Mouse (Mus musculus) adrenal gland, adult 18-20 months (tissue): ENCODE data around the gene Gm12169. TPM values are rescaled to one million over a fixed set of nuclear protein-coding genes. Genes with fewer than 3 reads are reported as not detected.
A peak's percentile ranks its signal among the peaks of the same experiment; 100 is the strongest.
"Not testable (repeated sequence)": the region's sequence is repeated elsewhere in the genome, so short reads cannot be mapped to it uniquely, and the experiment has no call there.

ENCODE experiments used
- DNase-seq, 2 experiments: peaks; one replicate each; pipeline ENCODE4 v3.0.0; 2021 to 2022; ENCODE audit warnings: low spot score in 2 of 2
- long read RNA-seq, 2 experiments: library from polyadenylated mRNA; stranded (forward); transcript quantifications; one replicate each; pipeline ENCODE4 v2.0.0; 2021
- total RNA-seq, 2 experiments: library from RNA; stranded (reverse); gene quantifications; 1 replicate in 1 of 2; 2 replicates in 1 of 2; pipeline ENCODE4 v1.2.3; 2021

The Gm12169 gene
- total RNA-seq: not detected
- long read RNA-seq, experiment 1: 0 reads
- long read RNA-seq, experiment 2: 0 reads

DNA sequence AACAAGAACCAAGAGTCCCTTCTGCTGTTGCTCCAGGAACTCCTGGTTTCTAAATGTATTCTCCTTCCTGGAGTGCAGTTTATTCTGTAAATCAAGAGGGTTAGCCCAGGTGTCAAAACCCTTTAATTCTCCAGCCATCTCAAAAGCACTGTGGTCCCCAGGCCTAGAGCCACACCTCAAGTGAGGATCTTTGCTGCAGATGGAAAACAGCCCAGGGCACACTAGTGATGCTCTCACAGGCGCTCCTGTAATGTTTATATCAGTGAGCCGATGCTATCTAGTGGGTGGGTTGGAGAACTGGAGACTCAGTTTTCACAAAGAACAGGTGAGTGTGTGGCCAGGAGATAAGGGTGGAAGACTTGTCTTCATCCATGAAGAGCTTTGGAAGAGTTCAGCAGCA is at the start of gene Gm12169:
Gm12169 (plus strand) TSS at position 301 of the 400 bp plus-strand sequence.
- DNase-seq: no peak

GRCm38 (mm10) chr11:46474220-46474619 is 49.8 kb upstream of the Gm12169 start:
- DNase-seq: no peak

- DNase-seq: no peak
These were observed 44.7 kb upstream of the Gm12169 start for GRCm38 (mm10) chr11:46479311-46479710.

GRCm38 (mm10) chr11:46480517-46480916 is 43.5 kb upstream of the Gm12169 start:
- DNase-seq: no peak

- no peak for DNase-seq
These were observed 35.8 kb upstream of the Gm12169 start for GRCm38 (mm10) chr11:46488231-46488630.

- DNase-seq: no peak
These were observed 35.4 kb upstream of the Gm12169 start for GRCm38 (mm10) chr11:46488650-46489049.

DNA sequence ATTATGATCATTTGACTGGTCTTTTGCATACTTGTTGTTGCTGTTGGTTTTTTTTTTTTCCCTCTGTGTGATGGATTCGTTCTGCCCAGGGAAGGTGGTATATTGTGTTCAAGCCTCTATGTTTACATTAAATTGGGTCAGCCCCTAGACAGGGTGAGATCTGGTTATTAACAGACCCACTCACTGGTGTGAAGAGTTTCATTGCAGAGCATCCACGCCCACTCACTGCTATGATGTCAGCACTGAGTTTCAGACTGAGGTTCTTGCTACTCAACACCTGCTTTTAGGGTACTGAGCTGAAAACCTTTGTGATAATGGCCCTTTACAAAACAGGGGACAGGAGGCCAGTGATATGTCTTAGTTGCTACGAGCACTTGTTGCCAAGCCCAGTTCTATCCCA is 16.9 kb upstream of the Gm12169 start:
- no peak for DNase-seq

DNA sequence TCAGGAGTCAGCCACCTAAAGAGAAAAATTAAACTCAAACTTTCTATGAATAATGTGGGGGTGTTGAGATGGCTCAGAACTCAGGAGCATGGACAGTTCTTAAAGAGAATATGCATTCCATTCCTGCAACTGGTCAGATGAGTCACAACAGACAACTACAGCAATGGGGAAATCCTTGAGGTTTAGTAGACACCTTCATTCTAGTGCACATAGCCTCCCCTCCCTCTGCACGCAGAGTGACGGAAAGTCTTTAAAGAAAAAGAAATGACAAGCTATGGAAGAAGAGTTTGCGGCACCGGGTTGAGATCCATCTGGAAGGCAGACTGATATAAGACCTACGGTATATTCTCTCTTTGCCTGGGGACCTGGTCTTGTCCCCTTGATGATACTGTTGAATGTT is 14.1 kb upstream of the Gm12169 start:
- DNase-seq: no peak

- not testable (repeated sequence) for DNase-seq
These were observed 2.7 kb upstream of the Gm12169 start for GRCm38 (mm10) chr11:46521341-46521740.

DNA sequence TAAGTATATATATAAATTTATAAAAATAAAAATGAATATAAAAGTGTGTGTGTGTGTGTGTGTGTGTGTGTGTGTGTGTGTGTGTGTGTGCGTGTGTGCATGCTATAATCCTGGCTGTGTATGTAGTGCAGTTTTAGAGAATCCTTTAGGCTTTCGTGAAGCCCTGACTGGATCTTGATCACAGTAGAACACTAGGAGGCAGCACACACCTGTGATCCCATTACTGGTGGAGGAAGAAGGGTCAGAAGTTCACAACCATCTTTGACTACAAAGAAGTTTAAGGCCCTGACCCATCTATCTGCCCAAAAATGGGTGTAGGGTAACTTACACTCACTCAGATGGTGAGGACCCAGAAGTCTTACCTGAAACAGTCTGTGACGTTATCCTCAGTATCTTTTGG is 1.3 kb upstream of the Gm12169 start:
- no peak for DNase-seq

DNA sequence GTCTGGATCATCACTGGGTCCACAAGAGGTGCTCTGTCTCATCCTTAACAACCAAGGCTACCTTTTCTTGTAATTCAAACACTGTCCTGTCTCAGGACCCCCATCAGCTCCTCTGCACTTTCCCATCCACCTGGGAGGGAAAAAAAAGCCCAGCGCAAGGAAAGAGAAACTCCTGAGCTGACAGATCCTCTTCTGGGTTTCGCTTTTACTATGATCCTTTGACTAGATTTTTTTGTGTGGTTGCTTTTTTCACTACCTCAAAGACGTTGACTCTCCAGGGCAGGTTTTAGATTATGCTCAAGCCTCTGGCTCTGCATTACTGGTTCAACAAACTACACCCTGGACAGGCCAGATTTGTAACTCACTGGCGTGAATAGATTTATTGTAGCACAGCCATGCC is 6.1 kb downstream of the Gm12169 start:
- no peak for DNase-seq

- DNase-seq: no peak
These were observed 13.0 kb downstream of the Gm12169 start for GRCm38 (mm10) chr11:46536978-46537377.

DNA sequence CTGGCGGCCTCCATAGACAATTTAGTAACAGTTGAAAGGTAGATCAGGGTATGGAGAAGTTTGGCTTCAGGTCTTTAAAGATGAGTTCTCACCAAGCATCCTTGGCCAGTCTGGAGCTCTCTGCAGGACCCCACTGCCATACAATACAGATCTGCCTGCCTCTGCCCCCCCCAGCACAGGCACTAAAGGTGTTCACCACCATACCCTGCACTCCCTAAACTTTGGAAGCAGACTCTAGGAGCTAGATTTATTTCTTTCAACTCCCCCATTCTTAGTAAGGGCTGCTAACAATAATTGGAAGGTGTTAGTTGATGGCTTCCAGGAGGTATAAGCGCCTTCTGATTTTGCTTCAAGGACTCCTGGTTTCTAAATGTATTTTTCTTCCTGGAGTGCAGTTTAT is 19.5 kb downstream of the Gm12169 start:
- DNase-seq: no peak

DNA sequence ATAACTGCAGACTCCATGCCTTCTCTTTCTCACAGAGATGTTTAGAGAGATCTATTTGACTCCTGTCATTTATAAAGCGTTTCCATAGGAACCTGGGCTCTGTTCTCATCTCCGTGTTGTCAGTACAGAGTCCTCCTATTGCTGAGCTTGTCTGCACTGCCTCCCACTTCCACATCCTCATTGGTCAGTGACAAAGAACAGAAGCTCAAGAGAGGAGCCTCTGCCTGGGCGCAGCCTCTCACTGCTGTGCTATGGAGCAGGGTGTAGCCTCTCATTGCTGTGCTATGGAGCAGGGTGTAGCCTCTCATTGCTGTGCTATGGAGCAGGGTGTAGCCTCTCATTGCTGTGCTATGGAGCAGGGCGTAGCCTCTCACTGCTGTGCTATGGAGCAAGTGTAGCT is 25.7 kb downstream of the Gm12169 start:
- DNase-seq: no peak

- no peak for DNase-seq
These were observed 28.7 kb downstream of the Gm12169 start for GRCm38 (mm10) chr11:46552741-46553140.

DNA sequence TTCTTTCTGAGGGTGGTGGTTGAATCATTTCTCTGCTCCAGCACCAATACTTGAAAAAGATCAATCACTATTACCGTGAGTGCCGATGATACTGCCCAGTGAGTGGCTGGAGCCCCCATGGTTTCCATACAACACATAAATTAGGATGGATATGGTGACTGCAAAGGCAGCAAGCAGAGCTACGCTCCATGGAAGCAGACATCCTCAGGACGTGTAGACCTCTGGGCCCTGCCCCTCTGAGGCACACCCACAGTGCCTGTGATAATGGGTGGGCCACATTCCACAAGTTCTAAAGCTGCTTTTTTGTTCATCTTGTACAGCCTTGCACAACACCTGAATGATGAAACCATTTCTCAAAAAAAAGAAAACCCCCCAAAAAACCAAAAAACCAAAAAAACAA is 37.1 kb downstream of the Gm12169 start:
- DNase-seq: no peak

DNA sequence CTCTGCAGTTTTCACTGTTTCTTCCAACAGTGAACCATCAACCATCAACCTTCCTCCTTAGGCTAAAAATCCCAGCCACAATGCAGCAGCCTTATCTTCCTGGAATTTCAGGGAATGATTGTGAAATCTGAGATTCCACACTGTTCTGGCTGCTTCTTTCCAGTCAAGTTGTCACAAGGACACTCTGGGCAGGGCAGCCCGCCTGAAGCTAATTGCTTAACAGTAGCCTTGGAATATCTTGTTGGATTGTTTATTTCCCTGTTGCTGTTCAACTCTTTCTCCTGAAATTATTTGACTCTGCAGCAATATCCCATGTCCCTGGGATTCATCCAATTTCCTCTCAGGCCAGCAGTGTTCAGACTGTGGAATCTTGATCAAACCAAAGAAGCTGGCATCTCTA is 40.7 kb downstream of the Gm12169 start:
- DNase-seq: peak in 1 of 2 experiments; percentile 10

- DNase-seq: no peak
These were observed 42.0 kb downstream of the Gm12169 start for GRCm38 (mm10) chr11:46565967-46566366.

DNA sequence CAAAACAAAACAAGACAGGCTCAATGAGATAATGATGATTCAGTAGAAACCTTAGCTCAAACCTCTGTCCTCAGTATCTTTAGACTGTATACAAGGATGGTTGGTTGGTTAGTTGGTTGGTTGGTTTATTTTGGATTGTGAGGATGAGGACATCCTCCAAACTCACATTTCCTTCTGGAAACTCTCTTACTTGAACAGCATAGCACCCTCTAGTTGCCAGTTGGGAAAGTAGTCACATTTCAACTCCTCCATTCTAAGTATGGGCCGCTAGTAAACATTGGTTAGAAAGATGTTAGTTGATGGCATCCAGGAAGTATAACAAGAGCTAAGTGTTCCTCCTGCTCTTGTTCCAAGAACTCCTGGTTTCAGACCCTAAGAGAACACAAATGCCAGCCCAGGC is 45.1 kb downstream of the Gm12169 start:
- DNase-seq: no peak

DNA sequence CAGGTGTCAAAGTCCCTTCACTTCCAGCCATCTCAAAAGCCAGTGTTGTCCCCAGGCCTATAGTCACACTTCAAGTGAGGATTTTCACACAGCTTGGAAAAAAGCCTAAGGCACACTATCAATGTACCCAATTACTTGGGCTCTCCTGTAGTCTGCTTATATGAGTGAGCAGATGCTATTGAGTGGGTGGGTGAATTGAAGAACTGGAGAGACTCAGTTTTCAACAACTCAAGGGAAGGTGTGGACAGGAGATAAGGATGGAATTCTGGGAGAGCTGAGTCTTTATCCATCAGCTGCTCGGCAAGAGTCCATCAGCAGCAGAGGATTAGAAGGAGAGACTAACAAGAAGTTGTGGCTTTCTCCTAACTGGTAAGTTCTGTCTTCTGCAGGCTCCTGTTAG is 47.3 kb downstream of the Gm12169 start, which contains the start of gene BC053393:
BC053393 (plus strand) TSS at position 210 of the 400 bp plus-strand sequence.
- DNase-seq: no peak

GRCm38 (mm10) chr11:46578771-46579281 is 54.8 kb downstream of the Gm12169 start:
- DNase-seq: peak; percentile 21 to 43

GRCm38 (mm10) chr11:46580428-46580827 is 56.4 kb downstream of the Gm12169 start:
- DNase-seq: no peak

- DNase-seq: no peak
These were observed 58.7 kb downstream of the Gm12169 start for GRCm38 (mm10) chr11:46582741-46583140.
